Mouse (Mus musculus): ENCODE data around the gene Rgs12.
A peak's percentile ranks its signal among the peaks of the same experiment; 100 is the strongest.

Rgs12 gene

DNA sequence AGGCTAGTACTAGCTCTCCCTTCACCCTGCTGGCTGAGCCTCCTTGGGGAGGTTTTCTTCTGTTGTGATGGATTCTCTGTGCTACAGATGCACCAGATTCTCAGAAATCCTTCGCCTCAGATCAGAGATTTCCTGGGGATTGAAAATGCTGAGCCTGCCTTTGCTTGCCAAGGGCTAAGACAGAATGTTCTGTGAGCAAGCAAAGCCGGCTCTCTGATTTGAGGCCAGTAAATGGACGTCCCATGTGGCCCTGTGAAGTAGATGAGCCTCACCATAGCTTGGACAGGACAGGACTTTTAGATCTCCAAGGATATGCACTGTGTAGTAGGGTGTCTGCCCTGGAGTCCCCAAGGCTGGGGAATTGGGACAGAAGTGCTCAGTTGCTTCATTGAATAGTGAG is 135.7 kb downstream of the Rgs12 start:
- no peak for DNase-seq (ENCODE audit: low spot score)

GRCm38 (mm10) chr5:35088785-35089613 is 139.8 kb downstream of the Rgs12 start:
- DNase-seq (ENCODE audit: low spot score) = peak; percentile 79
